Mouse (Mus musculus) spleen, adult 2 months (tissue): ENCODE measurements around the gene Tpcn2.

Source experiments
- CTCF ChIP-seq: fragments of 200-500 bp; IDR thresholded peaks from 2 replicates; pipeline ENCODE4 v1.5.1; 2011; ENCODE audit warnings: mild to moderate bottlenecking, inconsistent platforms; ENCODE audit not compliant: insufficient read depth, insufficient read length, insufficient replicate concordance; ENCODE audit errors: extremely low read depth
- POLR2A ChIP-seq: fragments of 200-500 bp; IDR thresholded peaks from 2 replicates; pipeline ENCODE4 v1.6.1; 2011; ENCODE audit warnings: low read depth, low read length, inconsistent platforms

- TF ChIP-seq POLR2A (no peak), CTCF (no peak)
Measured at GRCm38 (mm10) chr7:145215476-145215875, 68.3 kb downstream of the Tpcn2 start.
